Mouse (Mus musculus) liver, adult 2 months (tissue): ENCODE data around the gene Vwa5b2. TPM values are rescaled to one million over a fixed set of nuclear protein-coding genes. Genes with fewer than 3 reads are reported as not detected.
A peak's percentile ranks its signal among the peaks of the same experiment; 100 is the strongest.

Experiments used
- DNase-seq: peaks from one replicate; pipeline ENCODE4 v3.0.0-alpha.2; 2011; ENCODE audit warnings: low read depth, low spot score; ENCODE audit errors: extremely low read depth
- H3K27ac ChIP-seq: fragments of 200-500 bp; replicated peaks from 2 replicates; pipeline ENCODE4 v1.5.1; 2012; ENCODE audit warnings: low read depth, mild to moderate bottlenecking, control low read depth, inconsistent platforms, low read length; ENCODE audit not compliant: insufficient read depth
- H3K27me3 ChIP-seq: fragments of 200-500 bp; 2 replicates; pipeline ENCODE4 v1.6.1; 2012; ENCODE audit warnings: mild to moderate bottlenecking, moderate library complexity, low read length, inconsistent platforms; ENCODE audit not compliant: control insufficient read depth, insufficient read depth
- H3K36me3 ChIP-seq: fragments of 200-500 bp; 2 replicates; pipeline ENCODE4 v1.6.1; 2012; ENCODE audit warnings: low read length, inconsistent platforms; ENCODE audit not compliant: control insufficient read depth, insufficient read depth
- H3K4me1 ChIP-seq: fragments of 200-500 bp; 2 replicates; pipeline ENCODE4 v1.6.1; 2011; ENCODE audit warnings: low read length; ENCODE audit not compliant: control insufficient read depth, insufficient read depth
- H3K4me3 ChIP-seq: fragments of 200-500 bp; 2 replicates; pipeline ENCODE4 v1.5.1; 2011; ENCODE audit warnings: low read depth, mild to moderate bottlenecking, control low read depth, low read length, moderate library complexity; ENCODE audit not compliant: insufficient read depth
- H3K79me2 ChIP-seq: fragments of 200-500 bp; 2 replicates; pipeline ENCODE4 v1.6.1; 2012; ENCODE audit warnings: inconsistent platforms, mild to moderate bottlenecking, low read length, moderate library complexity; ENCODE audit not compliant: control insufficient read depth, insufficient read depth
- H3K9ac ChIP-seq: fragments of 200-500 bp; 2 replicates; pipeline ENCODE4 v1.6.1; 2012; ENCODE audit warnings: low read depth, mild to moderate bottlenecking, control low read depth, inconsistent platforms, low read length
- CTCF ChIP-seq: fragments of 200-500 bp; IDR thresholded peaks from 2 replicates; pipeline ENCODE4 v1.5.1; 2011; ENCODE audit warnings: low read depth, low read length, control low read depth
- POLR2A ChIP-seq: fragments of 200-500 bp; IDR thresholded peaks from 2 replicates; pipeline ENCODE4 v1.6.1; 2011; ENCODE audit warnings: low read length, control low read depth; ENCODE audit not compliant: insufficient read depth; ENCODE audit errors: extremely low read depth
- WGBS: fragments of 180-500 bp; shearing (Covaris S2); methylation state at CpG from one replicate; pipeline ENCODE4 v1.1.7; 2018; 5-methylcytosine and 5-hydroxymethylcytosine counted together
- polyA plus RNA-seq: library from polyadenylated mRNA; depleted of rRNA; stranded (reverse); fragments of >200 nt; gene quantifications from 2 replicates; pipeline ENCODE4 v1.2.3, GENCODE M21; 2012
- total RNA-seq: library from RNA; depleted of rRNA; stranded (reverse); fragments of >200 nt; gene quantifications from 2 replicates; pipeline ENCODE4 v1.2.3, GENCODE M21; 2014

Gene Vwa5b2
- total and polyA plus RNA-seq, 2 experiments = not detected

DNA sequence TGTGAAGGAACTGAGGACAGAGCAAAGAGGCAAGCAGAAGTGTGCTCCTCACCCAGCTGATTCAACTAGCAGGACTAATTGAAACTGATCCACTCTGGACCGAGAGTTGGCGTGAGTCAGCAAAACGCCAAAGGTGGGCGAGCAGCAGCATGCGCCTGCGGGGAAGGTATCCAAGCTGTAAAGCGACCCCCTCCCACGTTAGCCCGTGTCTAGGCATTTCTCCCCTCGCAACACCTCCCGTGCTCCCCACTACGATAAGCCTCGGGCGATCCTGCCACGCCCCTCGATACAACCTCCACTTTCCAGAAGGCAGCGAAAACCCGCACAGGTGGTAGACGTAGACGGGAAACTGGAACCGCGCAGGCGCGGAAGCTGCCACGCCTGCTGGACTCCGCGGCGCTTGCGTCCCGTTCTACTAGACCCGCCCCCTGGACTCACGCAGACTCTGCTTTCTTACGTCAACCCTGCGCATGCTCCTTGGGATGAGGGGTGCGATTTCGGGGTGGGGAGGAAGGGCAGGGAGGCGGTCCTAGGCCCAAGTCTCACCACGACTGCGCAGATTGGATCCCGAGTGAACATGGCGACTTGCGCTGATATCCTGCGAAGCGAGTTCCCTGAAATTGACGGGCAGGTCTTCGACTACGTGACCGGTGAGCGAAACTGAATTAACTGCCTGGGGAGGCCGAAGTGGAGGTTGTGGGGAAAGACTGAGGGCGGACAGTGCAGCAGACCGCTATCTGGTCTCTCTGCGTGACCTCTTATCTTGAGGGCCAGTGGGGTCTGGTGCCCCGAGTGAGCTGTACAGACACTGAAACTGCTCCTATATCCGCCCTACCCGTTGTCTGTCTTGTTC is 40.9 kb upstream of the Vwa5b2 start, which contains the start of gene Abcf3:
Abcf3 (plus strand) TSS at position 482 of the 853 bp plus-strand sequence.
- H3K27me3 ChIP-seq = no peaks in the 10 kb centered on the region
- peak; percentile 97 for DNase-seq
- peaks cover 36% of the 10 kb centered on the region for H3K36me3 ChIP-seq
- WGBS = under 1% methylated on average over 56 of the region's 56 CpGs
- TF ChIP-seq POLR2A (peak; percentile 77), CTCF (no peak)
- H3K4me3 ChIP-seq = peak within 1 kb of the TSS; percentile 65
- peaks cover 10% of the 10 kb centered on the region for H3K4me1 ChIP-seq
- H3K79me2 ChIP-seq = peaks cover 12% of the 10 kb centered on the region; the same call in 1 of the 2 replicates
- peak within 1 kb of the TSS; percentile 43 for H3K27ac ChIP-seq
- H3K9ac ChIP-seq = peak within 1 kb of the TSS; percentile 82

DNA sequence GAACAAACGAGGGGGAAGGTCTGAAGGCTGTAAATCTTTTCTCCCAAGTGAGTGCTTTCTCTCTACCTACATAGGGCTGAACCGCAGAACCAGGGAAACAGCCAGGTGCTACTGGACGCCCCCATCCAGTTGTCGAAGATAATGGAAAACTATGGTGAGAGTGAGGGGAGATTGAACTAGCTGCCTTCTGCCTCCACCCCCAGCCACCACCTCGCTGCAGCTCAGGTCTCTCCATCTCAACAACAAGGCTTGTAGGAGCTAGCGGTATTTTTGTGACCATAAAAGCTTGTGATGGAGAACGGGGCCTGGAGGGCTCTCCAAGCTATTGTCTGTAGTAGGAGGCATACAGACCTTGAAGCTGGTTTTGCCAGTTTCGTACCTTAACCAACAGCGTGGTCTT is 40.1 kb upstream of the Vwa5b2 start:
- Histone ChIP-seq H3K27ac (no peak overlapping the region; the same call in 1 of the 2 replicates), H3K36me3 (peaks cover 35% of the 10 kb centered on the region), H3K79me2 (peaks cover 12% of the 10 kb centered on the region; the same call in 1 of the 2 replicates), H3K9ac (peak overlapping the region; percentile 82), H3K27me3 (no peaks in the 10 kb centered on the region), H3K4me3 (peak overlapping the region; percentile 63), H3K4me1 (peaks cover 10% of the 10 kb centered on the region)
- DNase-seq = no peak
- 41% methylated on average over 9 of the region's 9 CpGs for WGBS
- TF ChIP-seq POLR2A = no peak
- no peak for TF ChIP-seq CTCF

DNA sequence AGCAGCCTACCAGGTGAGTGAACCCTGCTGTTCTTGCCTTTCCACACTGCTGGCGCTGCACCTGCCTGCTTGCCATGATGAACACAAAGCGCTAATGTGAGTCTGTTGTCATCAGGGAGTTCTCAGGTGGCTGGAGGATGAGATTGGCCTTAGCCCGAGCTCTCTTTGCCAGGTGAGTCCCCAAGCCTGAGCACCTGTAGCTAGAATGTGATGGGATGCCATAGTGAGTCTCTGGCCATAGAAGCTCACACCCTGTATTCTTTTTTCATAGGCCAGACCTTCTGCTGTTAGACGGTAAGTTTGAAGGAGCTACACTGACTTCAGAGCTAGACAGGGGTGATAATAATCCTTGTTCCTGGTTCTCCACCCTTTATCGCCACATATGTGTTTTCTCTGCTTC is 37.6 kb upstream of the Vwa5b2 start:
- no peak overlapping the region for H3K27ac ChIP-seq
- no peak overlapping the region for H3K9ac ChIP-seq
- no peaks in the 10 kb centered on the region for H3K27me3 ChIP-seq
- H3K4me3 ChIP-seq = no peak overlapping the region
- 96% methylated on average over 5 of the region's 5 CpGs for WGBS
- H3K4me1 ChIP-seq = peaks cover 10% of the 10 kb centered on the region
- H3K79me2 ChIP-seq = peaks cover 12% of the 10 kb centered on the region; the same call in 1 of the 2 replicates
- no peak for DNase-seq
- TF ChIP-seq CTCF (no peak), POLR2A (no peak)
- H3K36me3 ChIP-seq = peaks cover 36% of the 10 kb centered on the region

DNA sequence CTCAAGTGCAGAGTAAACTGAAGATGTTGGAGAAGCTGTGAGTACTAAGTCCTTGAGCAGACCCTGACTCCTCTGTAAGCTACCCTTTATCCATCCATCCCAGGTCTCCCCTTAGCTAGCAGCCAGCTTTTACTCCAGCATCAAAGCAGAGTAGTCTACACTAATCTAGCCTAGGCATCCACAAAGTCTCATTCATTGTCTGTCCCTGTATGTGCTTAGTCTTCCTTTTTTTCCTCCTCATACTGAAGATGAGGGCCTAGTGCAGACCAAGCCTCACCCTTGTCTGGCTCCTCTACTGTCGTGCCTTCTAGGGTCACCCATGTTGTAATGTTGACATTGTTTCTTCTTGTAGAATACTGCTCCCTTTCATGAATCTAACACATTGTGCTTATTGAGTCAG is 36.7 kb upstream of the Vwa5b2 start:
- Histone ChIP-seq H3K36me3 (peaks cover 38% of the 10 kb centered on the region), H3K27me3 (no peaks in the 10 kb centered on the region), H3K4me1 (peaks cover 7% of the 10 kb centered on the region; the same call in 1 of the 2 replicates), H3K27ac (no peak overlapping the region), H3K4me3 (no peak overlapping the region), H3K9ac (no peak overlapping the region), H3K79me2 (peaks cover 12% of the 10 kb centered on the region; the same call in 1 of the 2 replicates)
- 57% methylated on average over 1 of the region's 1 CpGs for WGBS
- DNase-seq = no peak
- TF ChIP-seq POLR2A (no peak), CTCF (no peak)

DNA sequence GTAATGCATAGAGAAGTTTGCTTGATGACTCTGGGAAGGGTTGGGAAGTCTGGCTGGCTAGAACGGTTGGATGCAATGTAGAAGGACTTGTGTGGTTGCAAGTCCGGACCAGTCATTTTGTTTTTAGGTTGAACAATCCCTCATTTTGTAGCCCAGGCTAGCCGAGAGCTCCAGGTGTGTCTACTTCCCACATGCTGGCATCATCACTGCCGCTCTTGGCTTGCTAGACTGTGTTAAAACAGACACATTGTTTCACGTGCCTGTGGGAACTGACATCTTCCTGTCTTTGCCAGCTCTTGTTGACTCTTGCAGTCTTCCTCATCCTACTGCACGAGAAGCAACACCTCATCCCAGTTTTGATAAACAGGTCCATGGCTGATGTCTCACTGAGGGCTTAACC is 34.3 kb upstream of the Vwa5b2 start:
- 84% methylated on average over 6 of the region's 6 CpGs for WGBS
- no peak overlapping the region for H3K4me3 ChIP-seq
- no peak for DNase-seq
- peaks cover 57% of the 10 kb centered on the region for H3K36me3 ChIP-seq
- peaks cover 4% of the 10 kb centered on the region; the same call in 1 of the 2 replicates for H3K79me2 ChIP-seq
- no peaks in the 10 kb centered on the region for H3K27me3 ChIP-seq
- H3K4me1 ChIP-seq = no peaks in the 10 kb centered on the region
- no peak overlapping the region for H3K27ac ChIP-seq
- no peak overlapping the region for H3K9ac ChIP-seq
- TF ChIP-seq POLR2A (no peak), CTCF (no peak)

DNA sequence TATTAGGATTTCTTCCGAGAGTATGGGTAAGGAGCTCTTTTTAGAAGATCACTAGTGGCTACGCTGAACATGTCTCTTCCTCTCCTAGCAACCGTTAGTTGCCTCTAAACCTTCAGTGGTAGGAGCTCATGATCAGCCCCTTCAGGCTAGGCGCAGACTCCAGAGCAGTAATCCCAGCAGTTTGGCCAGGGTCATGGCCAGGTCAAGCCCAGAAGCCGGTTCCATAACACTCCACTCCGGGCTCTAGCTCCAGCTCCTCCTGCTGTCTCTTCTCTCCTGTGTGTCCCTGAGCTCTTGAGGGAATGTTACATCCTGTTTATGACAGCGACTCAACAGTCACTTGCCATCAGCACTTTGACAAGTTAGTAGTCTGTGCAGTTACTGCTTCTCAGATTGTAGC is 31.9 kb upstream of the Vwa5b2 start:
- Histone ChIP-seq H3K36me3 (peaks cover 56% of the 10 kb centered on the region), H3K27ac (no peak overlapping the region), H3K9ac (no peak overlapping the region), H3K4me3 (no peak overlapping the region), H3K27me3 (no peaks in the 10 kb centered on the region), H3K79me2 (no peaks in the 10 kb centered on the region), H3K4me1 (no peaks in the 10 kb centered on the region)
- DNase-seq = no peak
- TF ChIP-seq CTCF = no peak
- TF ChIP-seq POLR2A = no peak
- 74% methylated on average over 7 of the region's 7 CpGs for WGBS
